Mouse (Mus musculus): ENCODE results near the gene Chil1. TPM values are rescaled to one million over a fixed set of nuclear protein-coding genes. Genes with fewer than 3 reads are reported as not detected.

The Chil1 gene
- polyA plus RNA-seq, 1 experiment from 2014 or later = 2.9 TPM

- H3K9me3 ChIP-seq = no peaks in the 10 kb centered on the region
- H3K36me3 ChIP-seq = no peaks in the 10 kb centered on the region
- H3K9ac ChIP-seq (replicated peaks) = peak within 1 kb of the TSS; percentile 48; the same call in 1 of the 2 replicates
- H3K4me3 ChIP-seq = peak within 1 kb of the TSS; percentile 44
- no peak within 1 kb of the TSS for H3K27ac ChIP-seq (replicated peaks)
- H3K4me1 ChIP-seq = peaks cover 15% of the 10 kb centered on the region
- 1% methylated on average over 37 of the region's 37 CpGs for WGBS
- peak within 1 kb of the TSS; percentile 68 for H3K4me2 ChIP-seq (replicated peaks)
- H3K27me3 ChIP-seq = peaks cover 60% of the 10 kb centered on the region
- no peak for ATAC-seq (ENCODE audit: low FRiP score, low read depth)
Observed at GRCm38 (mm10) chr1:134235391-134235921, 53.5 kb downstream of the Chil1 start, which contains the start of gene Adora1. Adora1 (minus strand) TSS chr1:134235431.

DNA sequence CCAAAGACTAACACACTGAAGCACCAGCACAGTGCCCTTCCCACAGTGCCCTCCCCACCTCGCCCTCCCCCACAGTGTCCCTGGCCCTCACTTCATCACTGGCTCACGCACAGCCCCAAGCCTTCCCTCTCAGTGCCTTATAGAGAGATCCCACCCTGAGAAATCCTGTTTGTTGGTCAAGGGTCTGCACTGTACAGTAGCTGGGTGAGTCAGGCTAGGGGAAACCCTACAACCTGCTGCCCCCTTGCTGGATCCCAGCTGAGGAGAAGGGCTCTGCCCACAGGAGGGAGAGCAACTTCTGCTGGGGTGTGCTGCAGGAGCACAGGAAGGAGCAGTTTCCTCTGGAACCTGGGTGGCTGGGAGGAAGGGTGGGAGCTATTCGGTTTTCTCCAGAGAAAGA is 54.2 kb downstream of the Chil1 start:
- no peak overlapping the region for H3K9ac ChIP-seq (replicated peaks)
- H3K4me3 ChIP-seq = no peak overlapping the region
- H3K27me3 ChIP-seq = peaks cover 60% of the 10 kb centered on the region
- WGBS = 13% methylated on average over 3 of the region's 3 CpGs
- H3K36me3 ChIP-seq = no peaks in the 10 kb centered on the region
- no peak for ATAC-seq (ENCODE audit: low FRiP score, low read depth)
- H3K9me3 ChIP-seq = no peaks in the 10 kb centered on the region
- H3K27ac ChIP-seq (replicated peaks) = no peak overlapping the region
- H3K4me1 ChIP-seq = peaks cover 15% of the 10 kb centered on the region
- H3K4me2 ChIP-seq (replicated peaks) = no peak overlapping the region

GRCm38 (mm10) chr1:134237438-134237837 is 55.5 kb downstream of the Chil1 start:
- Histone ChIP-seq H3K36me3 (no peaks in the 10 kb centered on the region), H3K4me3 (no peak overlapping the region), H3K4me2 (replicated peaks) (no peak overlapping the region), H3K4me1 (peaks cover 15% of the 10 kb centered on the region), H3K9me3 (no peaks in the 10 kb centered on the region), H3K9ac (replicated peaks) (no peak overlapping the region), H3K27ac (replicated peaks) (no peak overlapping the region), H3K27me3 (peaks cover 65% of the 10 kb centered on the region)
- WGBS = 89% methylated on average over 3 of the region's 3 CpGs
- no peak for ATAC-seq (ENCODE audit: low FRiP score, low read depth)

Other genes starting within 250 kb of the Chil1 start
- gene Fmod, start 144.9 kb upstream of the Chil1 start, polyA plus RNA-seq (2016; fragmentation: Nextera tagmentation; extraction: Ambion mirVana) = 10.9 and 15.0 TPM in 2 replicates
- 162 and 172 TPM in 2 replicates for gene Btg2, start 103.1 kb upstream of the Chil1 start, polyA plus RNA-seq (2016; fragmentation: Nextera tagmentation; extraction: Ambion mirVana)
- gene Chit1, start 70.9 kb upstream of the Chil1 start, polyA plus RNA-seq (2016; fragmentation: Nextera tagmentation; extraction: Ambion mirVana) = not detected in 2 replicates
- not detected in 2 replicates for gene Mybph, start 11.3 kb downstream of the Chil1 start, polyA plus RNA-seq (2016; fragmentation: Nextera tagmentation; extraction: Ambion mirVana)
- 0.64 and 1.0 TPM in 2 replicates for gene Adora1, start 53.3 kb downstream of the Chil1 start, polyA plus RNA-seq (2016; fragmentation: Nextera tagmentation; extraction: Ambion mirVana)
- gene Myog, start 107.8 kb downstream of the Chil1 start, polyA plus RNA-seq (2016; fragmentation: Nextera tagmentation; extraction: Ambion mirVana) = 0.11 and 0.30 TPM in 2 replicates
- 5.1 and 5.3 TPM in 2 replicates for gene Ppfia4, start 150.8 kb downstream of the Chil1 start, polyA plus RNA-seq (2016; fragmentation: Nextera tagmentation; extraction: Ambion mirVana)
- 118 and 120 TPM in 2 replicates for gene Tmem183a, start 179.8 kb downstream of the Chil1 start, polyA plus RNA-seq (2016; fragmentation: Nextera tagmentation; extraction: Ambion mirVana)
- gene 4933406M09Rik, start 203.8 kb downstream of the Chil1 start, polyA plus RNA-seq (2016; fragmentation: Nextera tagmentation; extraction: Ambion mirVana) = not detected in 2 replicates
- gene Cyb5r1, start 223.4 kb downstream of the Chil1 start, polyA plus RNA-seq (2016; fragmentation: Nextera tagmentation; extraction: Ambion mirVana) = 20.7 and 26.4 TPM in 2 replicates
- 68.5 and 72.1 TPM in 2 replicates for gene Adipor1, start 233.2 kb downstream of the Chil1 start, polyA plus RNA-seq (2016; fragmentation: Nextera tagmentation; extraction: Ambion mirVana)